Mouse (Mus musculus) lung, adult 10 weeks (tissue): ENCODE measurements around the gene Tmeff1. TPM values are rescaled to one million over a fixed set of nuclear protein-coding genes. Genes with fewer than 3 reads are reported as not detected.

ENCODE experiments used
- polyA plus RNA-seq: library from polyadenylated mRNA; stranded (reverse); fragments of 350-450 nt; fragmentation: Illumina TruSeq; extraction: RNeasy Lipid Tissue Mini Kit (QIAGEN cat#74804); gene quantifications from one replicate; pipeline ENCODE4 v1.2.3, GENCODE M21; 2014; ENCODE audit warnings: low read depth, low replicate concordance; ENCODE audit not compliant: insufficient read depth

Gene Tmeff1
- polyA plus RNA-seq, result 19.5 TPM

DNA sequence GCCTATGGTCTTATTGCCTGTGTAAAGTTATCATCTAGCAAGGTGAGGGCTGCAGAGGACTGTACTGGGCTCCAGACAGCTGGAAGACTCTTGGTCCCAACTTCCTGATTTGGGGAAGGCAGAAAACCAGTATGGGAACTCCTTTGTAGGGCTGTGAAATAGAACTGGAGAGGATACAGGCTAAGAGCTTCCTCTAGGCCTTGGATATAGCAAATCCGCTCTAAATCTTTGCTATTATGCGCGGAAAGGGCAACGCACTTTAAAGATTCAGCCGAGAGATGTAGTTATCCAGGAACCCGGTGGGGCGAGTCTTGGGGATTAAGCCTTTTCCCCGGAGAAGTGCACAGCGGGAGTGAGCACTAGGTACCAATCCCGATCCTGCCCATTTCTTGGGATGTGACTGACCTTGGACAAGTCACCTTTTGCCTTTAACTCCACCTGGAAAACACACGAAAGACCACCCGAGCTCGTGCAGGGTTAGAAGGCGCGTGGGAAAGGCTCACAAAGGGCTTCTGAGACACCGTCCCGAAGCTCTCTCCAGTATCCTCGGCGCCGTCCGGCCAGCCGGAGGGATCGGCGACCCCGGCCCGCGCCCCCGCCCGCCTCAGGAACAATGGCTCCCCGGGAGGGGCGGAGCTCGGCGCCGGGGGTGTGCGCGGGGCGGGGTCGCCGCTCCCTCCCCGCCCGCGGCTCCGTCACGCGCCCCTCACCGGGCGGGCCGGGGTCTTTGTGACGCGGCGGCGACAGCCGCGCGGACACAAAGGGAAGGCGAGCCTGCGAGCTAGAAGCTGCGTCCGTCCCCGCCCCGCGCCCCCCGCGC, at the start of gene Tmeff1:
Gene Tmeff1 (plus strand): TSS at position 754 of the 820 bp plus-strand sequence.

DNA sequence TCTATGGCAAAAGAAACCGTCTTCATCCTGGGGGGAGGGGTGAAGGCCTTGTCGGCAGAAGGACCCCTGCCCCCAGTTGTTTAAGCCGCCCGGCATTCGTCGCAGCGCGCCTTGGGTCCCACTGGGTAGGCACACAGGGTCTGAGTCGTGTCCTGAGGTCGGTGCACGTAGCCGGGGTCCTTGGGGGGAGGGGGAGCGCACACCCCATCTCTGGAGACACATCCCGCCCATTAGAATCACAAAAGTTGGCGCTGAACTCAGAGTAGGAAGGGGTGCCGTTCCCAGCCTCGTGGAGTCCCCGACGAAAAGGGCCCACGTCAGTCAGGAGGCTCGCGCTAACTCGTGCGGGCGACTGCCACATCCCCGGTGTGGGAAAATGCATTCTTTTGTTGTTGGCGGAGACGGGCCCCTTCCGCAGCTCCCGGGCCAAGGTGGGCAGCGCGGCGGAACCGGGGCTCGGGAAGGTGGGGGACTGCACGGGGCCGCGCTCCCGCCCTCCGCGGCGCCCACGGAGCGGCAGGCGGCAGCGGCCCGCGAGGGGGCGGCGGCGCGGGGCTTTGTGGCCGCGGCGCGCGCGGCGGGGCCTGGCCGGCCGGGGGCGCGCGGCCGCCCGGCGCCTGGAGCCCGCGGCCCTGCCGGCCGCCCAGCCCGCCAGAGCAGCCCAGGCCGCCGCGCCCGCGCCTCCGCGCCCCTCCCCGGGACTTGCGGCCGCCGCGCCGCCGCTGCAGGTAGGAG, 45.0 kb upstream of the Tmeff1 start, which contains the start of gene Msantd3:
Gene Msantd3 (plus strand): TSS at position 95 of the 735 bp plus-strand sequence.

DNA sequence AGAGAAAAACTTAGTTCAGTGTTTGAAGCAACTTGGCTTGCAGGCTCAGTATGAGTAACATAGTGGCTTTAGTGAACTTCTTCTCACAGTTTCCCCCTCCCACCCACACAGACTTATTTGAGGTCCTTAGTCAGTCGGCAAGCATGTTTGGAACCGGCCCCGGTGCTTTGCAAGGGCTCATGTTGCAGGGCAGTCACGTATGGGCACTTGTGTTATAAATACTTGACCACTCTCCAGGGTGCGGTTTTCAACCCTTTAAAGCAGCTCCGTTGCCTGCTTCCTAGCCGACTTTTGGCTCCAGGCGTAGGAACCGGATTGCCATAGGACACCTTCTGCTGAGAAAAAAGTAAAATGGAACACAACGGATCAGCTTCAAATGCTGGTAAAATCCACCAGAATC, 78.3 kb downstream of the Tmeff1 start, which contains the start of gene Cavin4:
Gene Cavin4 (plus strand): TSS at position 244 of the 400 bp plus-strand sequence.

Other genes starting within 250 kb of the Tmeff1 start
- 6.4 TPM for gene Tex10, start 111.7 kb upstream of the Tmeff1 start, polyA plus RNA-seq
- gene Msantd3, start 45.2 kb upstream of the Tmeff1 start, polyA plus RNA-seq, result 5.5 TPM
- 0.48 TPM for gene Cavin4, start 78.3 kb downstream of the Tmeff1 start, polyA plus RNA-seq